ENCODE assay signal across 8 mouse cellular contexts in genomic region chr7:79499596-79500570, GRCm38 (mm10). TPM values are rescaled to one million over a fixed set of nuclear protein-coding genes. Genes with fewer than 3 reads are reported as not detected.
DNase-seq lines count a peak whose midpoint lies in the region; ATAC-seq and TF ChIP-seq lines count a peak whose summit lies in the region.

No protein-coding gene starts in this region.

- no peak for TF ChIP-seq POLR2A in cortical plate, adult 2 months (IDR thresholded peaks at IDR 0.05; ENCODE audit: extremely low read depth, insufficient read depth, low read length)

- DNase-seq in liver: no peak
- no peak for DNase-seq in natural killer cell, adult 2 months (ENCODE audit: low spot score in 2 of 2)
- DNase-seq in testis, postnatal 10 days (ENCODE audit: low spot score): no peak
- no peak for DNase-seq in adrenal gland, postnatal 14 days

- H3K36me3 ChIP-seq in liver, embryonic 12.5 days: no peaks in the 10 kb centered on the region
- H3K36me3 ChIP-seq in intestine, embryonic 16.5 days (ENCODE audit: control insufficient read depth, insufficient read depth, low read length): no peaks in the 10 kb centered on the region
- H3K36me3 ChIP-seq in neural tube, embryonic 12.5 days: 0 out of 2 replicates have a peak, but pooled peaks cover 9% of the 10 kb centered on the region

- H3K4me1 ChIP-seq in liver, embryonic 12.5 days: peaks cover 11% of the 10 kb centered on the region; the same call in 1 of the 2 replicates
- 0 out of 2 replicates have a peak, but pooled peaks cover 1% of the 10 kb centered on the region for H3K4me1 ChIP-seq in cortical plate, adult 2 months (ENCODE audit: control insufficient read depth, insufficient read depth, low read length)
- peaks cover 11% of the 10 kb centered on the region for H3K4me1 ChIP-seq in intestine, embryonic 16.5 days (ENCODE audit: control insufficient read depth, insufficient read depth, low read length)
- H3K4me1 ChIP-seq in neural tube, embryonic 12.5 days: peaks cover 24% of the 10 kb centered on the region

- H3K4me3 ChIP-seq in liver, embryonic 12.5 days: peak overlapping the region; percentile 15; the same call in 1 of the 2 replicates
- peak overlapping the region; percentile 67 for H3K4me3 ChIP-seq in cortical plate, adult 2 months (ENCODE audit: insufficient read depth, low read length)
- peak overlapping the region; percentile 32 for H3K4me3 ChIP-seq in intestine, embryonic 16.5 days (ENCODE audit: low read length)
- H3K4me3 ChIP-seq in neural tube, embryonic 12.5 days: peak overlapping the region; percentile 87

- H3K9ac ChIP-seq in liver, embryonic 12.5 days: no peak overlapping the region
- H3K9ac ChIP-seq in intestine, embryonic 16.5 days (ENCODE audit: low read depth, low read length): no peak overlapping the region
- H3K9ac ChIP-seq in neural tube, embryonic 12.5 days: peak overlapping the region; percentile 100

- peak overlapping the region; percentile 31 for H3K4me2 ChIP-seq in liver, embryonic 12.5 days
- peak overlapping the region; percentile 27; the same call in 1 of the 2 replicates for H3K4me2 ChIP-seq in intestine, embryonic 16.5 days (ENCODE audit: low read depth, low read length)
- peak overlapping the region; percentile 90 for H3K4me2 ChIP-seq in neural tube, embryonic 12.5 days (replicated peaks)

- WGBS in liver, embryonic 12.5 days (ENCODE audit: insufficient replicate concordance): 4% methylated on average over 71 of the region's 72 CpGs
- WGBS in intestine, embryonic 16.5 days: 1% methylated on average over 57 of the region's 72 CpGs
- under 1% methylated on average over 53 of the region's 72 CpGs for WGBS in neural tube, embryonic 12.5 days

- TF ChIP-seq CTCF in cortical plate, adult 2 months (IDR thresholded peaks at IDR 0.05; ENCODE audit: extremely low read depth, insufficient read depth, low read length): no peak

- no peak overlapping the region for H3K27ac ChIP-seq in liver, embryonic 12.5 days
- H3K27ac ChIP-seq in cortical plate, adult 2 months (ENCODE audit: insufficient read depth, low read length): peak overlapping the region; percentile 92
- H3K27ac ChIP-seq in intestine, embryonic 16.5 days (ENCODE audit: low read length): no peak overlapping the region
- H3K27ac ChIP-seq in neural tube, embryonic 12.5 days: peak overlapping the region; percentile 98

- H3K9me3 ChIP-seq in liver, embryonic 12.5 days (replicated peaks): no peaks in the 10 kb centered on the region
- H3K9me3 ChIP-seq in intestine, embryonic 16.5 days (ENCODE audit: control insufficient read depth, low read length): no peaks in the 10 kb centered on the region
- no peaks in the 10 kb centered on the region for H3K9me3 ChIP-seq in neural tube, embryonic 12.5 days

- peaks cover 99% of the 10 kb centered on the region for H3K27me3 ChIP-seq in liver, embryonic 12.5 days (replicated peaks)
- peaks cover 87% of the 10 kb centered on the region for H3K27me3 ChIP-seq in intestine, embryonic 16.5 days (replicated peaks; ENCODE audit: control insufficient read depth, insufficient read depth, low read length)
- H3K27me3 ChIP-seq in neural tube, embryonic 12.5 days (replicated peaks): peaks cover 46% of the 10 kb centered on the region

- no peak for ATAC-seq in liver, embryonic 12.5 days
- no peak for ATAC-seq in intestine, embryonic 16.5 days
- peak; percentile 51 for ATAC-seq in neural tube, embryonic 12.5 days (ENCODE audit: low FRiP score, low read depth)

RNA-seq across cellular contexts. Expression of gene Polg, which starts 33.7 kb away (rescaled TPM):
- 33.1 and 33.8 TPM in 2 replicates for polyA plus RNA-seq in liver, embryonic 12.5 days (2016; fragmentation: Nextera tagmentation; extraction: Ambion mirVana)
- polyA plus RNA-seq in cortical plate, adult 2 months (2012; rRNA removed): 80.9 and 87.1 TPM in 2 replicates
- polyA plus RNA-seq in intestine, embryonic 16.5 days (2015; fragmentation: Nextera tagmentation; extraction: Ambion mirVana): 39.1 and 42.8 TPM in 2 replicates
- polyA plus RNA-seq in neural tube, embryonic 12.5 days (2016; fragmentation: Nextera tagmentation; extraction: Ambion mirVana): 45.6 and 48.5 TPM in 2 replicates
- 71.1 and 79.2 TPM in 2 replicates for total RNA-seq in adrenal gland, postnatal 14 days (2021)

Comparison
In these comparisons a context has a peak if more than half of its experiments do, and no peak if none do; other contexts are left out.
1. H3K27ac ChIP-seq: peak in cortical plate, adult 2 months (single experiment) and neural tube, embryonic 12.5 days (single experiment); none in liver, embryonic 12.5 days (single experiment) and intestine, embryonic 16.5 days (single experiment).
2. H3K4me2 ChIP-seq: peak in every context shown above with its lines; median percentile 90 in neural tube, embryonic 12.5 days; 31 in liver, embryonic 12.5 days; 27 in intestine, embryonic 16.5 days.
3. H3K4me3 ChIP-seq: peak in every context shown above with its lines; median percentile 87 in neural tube, embryonic 12.5 days; 67 in cortical plate, adult 2 months; 32 in intestine, embryonic 16.5 days; 15 in liver, embryonic 12.5 days.